Mouse (Mus musculus): ENCODE measurements around the gene 9430015G10Rik. TPM values are rescaled to one million over a fixed set of nuclear protein-coding genes. Genes with fewer than 3 reads are reported as not detected.

The 9430015G10Rik gene
- total RNA-seq, 2 experiments from 2014 or later: 4.6 to 4.8 TPM

DNA sequence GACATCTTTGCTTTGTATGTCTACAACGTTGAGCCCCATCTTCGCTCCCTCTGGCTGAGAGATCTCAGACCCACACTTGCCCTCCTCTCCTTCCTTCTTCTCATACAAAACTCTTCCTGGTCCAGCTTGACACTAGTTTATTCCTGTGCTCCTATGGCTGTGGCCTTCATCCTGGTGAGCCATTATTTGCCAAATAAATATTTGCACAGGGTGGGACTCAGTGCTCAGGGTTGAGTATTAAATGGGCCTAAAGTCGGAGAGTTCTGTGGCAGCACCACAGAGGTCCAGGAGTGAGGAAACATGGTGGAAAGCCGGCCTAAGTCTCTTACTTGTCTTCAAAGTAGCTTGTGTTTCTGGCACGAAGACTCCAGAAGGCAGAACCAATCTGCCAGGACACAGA lies 16.0 kb upstream of the 9430015G10Rik start:
- intact Hi-C loops (cut with DNase I): no loop called here
- no peak for DNase-seq

GRCm38 (mm10) chr4:156096191-156096590 lies 13.6 kb upstream of the 9430015G10Rik start:
- intact Hi-C loops (cut with DNase I): no loop called here
- no peak for DNase-seq

- no peak for DNase-seq
- intact Hi-C loops (cut with DNase I): no loop called here
Observed at GRCm38 (mm10) chr4:156097770-156098366, 11.9 kb upstream of the 9430015G10Rik start.

- intact Hi-C loops (cut with DNase I): no loop called here
- DNase-seq: no peak
Observed at GRCm38 (mm10) chr4:156099427-156099826, 10.4 kb upstream of the 9430015G10Rik start.

GRCm38 (mm10) chr4:156100501-156100900 lies 9.3 kb upstream of the 9430015G10Rik start:
- no peak for DNase-seq
- intact Hi-C loops (cut with DNase I): loop anchor here (10.0 kb wide), 1 partner anchor 106 kb away; the partner anchor contains the start of genes B3galt6 and Sdf4

GRCm38 (mm10) chr4:156101481-156101903 lies 8.3 kb upstream of the 9430015G10Rik start:
- intact Hi-C loops (cut with DNase I): loop anchor here (10.0 kb wide), 1 partner anchor 107 kb away; the partner anchor contains the start of genes B3galt6 and Sdf4

GRCm38 (mm10) chr4:156103342-156103741 lies 6.4 kb upstream of the 9430015G10Rik start:
- no peak for DNase-seq
- intact Hi-C loops (cut with DNase I): loop anchor here (2.0 to 10.0 kb wide), 2 partner anchors 109 to 145 kb away; partner anchors contain the start of genes B3galt6 and Sdf4

More at GRCm38 (mm10) chr4:156101481-156101903, 8.3 kb upstream of the 9430015G10Rik start:
- DNase-seq: no peak

DNA sequence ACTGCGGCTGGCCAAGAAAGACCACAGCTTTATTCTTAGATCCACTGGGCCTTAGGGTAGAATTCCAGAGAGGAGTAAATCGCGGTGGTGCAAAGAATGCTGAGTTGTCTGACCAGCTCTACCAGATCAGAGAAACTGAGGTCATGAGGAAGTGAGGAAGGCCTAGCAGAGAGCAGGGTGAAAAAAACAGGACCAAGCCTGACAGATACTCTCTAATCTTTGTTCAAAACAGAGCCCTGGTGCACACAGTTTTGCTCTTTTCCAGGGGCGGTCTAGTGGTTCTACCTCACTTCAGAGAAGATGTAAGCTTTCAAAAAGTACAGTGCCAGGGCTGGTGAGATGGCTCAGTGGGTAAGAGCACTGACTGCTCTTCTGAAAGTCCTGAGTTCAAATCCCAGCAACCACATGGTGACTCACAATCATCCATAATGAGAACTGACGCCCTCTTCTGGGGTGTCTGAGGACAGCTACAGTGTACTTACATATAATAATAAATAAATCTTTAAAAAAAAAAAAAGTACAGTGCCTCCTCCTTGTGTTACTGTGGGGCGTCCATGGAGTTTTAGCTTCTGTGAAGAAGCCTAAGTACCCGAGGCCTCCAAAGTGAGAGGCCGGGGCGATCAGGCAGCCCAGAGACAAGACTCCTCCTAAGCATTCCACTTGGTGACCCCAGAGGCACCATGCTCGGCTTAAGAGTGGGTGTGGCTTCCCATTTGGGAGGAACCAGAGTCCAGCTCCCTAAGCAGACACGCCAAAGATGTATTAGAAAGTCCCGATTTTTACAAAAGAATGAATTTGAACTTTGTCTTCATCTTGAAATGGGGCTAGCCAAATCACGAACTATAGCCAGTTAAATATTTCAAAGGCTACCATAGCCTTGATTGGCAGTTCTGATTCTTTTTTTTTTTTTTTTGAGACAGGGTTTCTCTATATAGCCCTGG lies 906 bp upstream of the 9430015G10Rik start:
- intact Hi-C loops (cut with DNase I): loop anchor here (10.0 kb wide), 1 partner anchor 114 kb away; the partner anchor contains the start of genes B3galt6 and Sdf4
- peak; percentile 35 to 63 for DNase-seq

GRCm38 (mm10) chr4:156124077-156124476 lies 14.3 kb downstream of the 9430015G10Rik start:
- intact Hi-C loops (cut with DNase I): no loop called here
- DNase-seq: no peak

GRCm38 (mm10) chr4:156125393-156125792 lies 15.6 kb downstream of the 9430015G10Rik start:
- intact Hi-C loops (cut with DNase I): loop anchor here (5.0 kb wide), 1 partner anchor 47 kb away; no protein-coding TSS in a partner anchor
- DNase-seq: no peak

GRCm38 (mm10) chr4:156126841-156127240 lies 17.1 kb downstream of the 9430015G10Rik start:
- intact Hi-C loops (cut with DNase I): loop anchor here (5.0 kb wide), 1 partner anchor 45 kb away; no protein-coding TSS in a partner anchor
- DNase-seq: no peak

DNA sequence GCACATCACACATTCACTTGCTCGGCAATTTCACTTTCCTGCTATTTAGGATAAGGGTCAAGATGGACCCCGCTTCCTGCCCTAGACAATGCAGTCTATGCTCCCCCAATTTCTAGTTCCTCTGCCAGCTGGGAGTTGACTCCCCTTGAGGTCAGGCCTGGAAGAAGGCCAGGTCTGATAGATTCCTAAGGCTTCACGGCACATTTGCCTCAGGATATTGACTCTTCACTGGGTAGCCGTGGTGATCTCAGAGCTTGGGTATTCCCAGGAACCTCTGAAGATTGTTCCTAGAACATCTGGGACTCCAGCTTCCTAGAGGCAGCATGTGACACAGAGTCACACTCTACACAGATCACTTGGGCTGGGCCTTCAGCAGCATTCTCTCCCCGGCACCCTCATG lies 19.0 kb downstream of the 9430015G10Rik start:
- no peak for DNase-seq
- intact Hi-C loops (cut with DNase I): loop anchor here (5.0 kb wide), 1 partner anchor 44 kb away; no protein-coding TSS in a partner anchor

DNA sequence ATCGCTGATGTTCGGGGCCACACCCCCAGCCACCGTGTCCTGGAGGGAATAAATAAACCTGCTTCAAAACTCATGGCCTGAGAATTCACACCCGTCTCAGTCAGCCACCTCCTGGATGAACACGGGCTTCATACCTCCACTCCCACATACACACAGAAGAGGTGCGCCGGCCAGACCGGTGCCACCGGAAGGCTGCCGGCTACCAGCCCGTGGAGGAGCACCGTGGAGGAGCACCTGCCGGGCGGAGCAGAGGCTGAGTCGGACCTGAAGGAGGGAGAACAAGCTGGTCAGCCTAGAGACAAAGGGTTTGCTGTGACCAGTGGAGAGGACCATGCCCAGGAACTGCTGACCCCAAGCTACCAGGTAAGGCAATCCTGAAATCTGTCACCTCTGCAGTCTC lies 20.7 kb downstream of the 9430015G10Rik start, which contains the start of gene Rnf223:
Rnf223 (plus strand) TSS at position 78 of the 400 bp plus-strand sequence.
- no peak for DNase-seq
- intact Hi-C loops (cut with DNase I): no loop called here

GRCm38 (mm10) chr4:156130940-156131339 lies 21.2 kb downstream of the 9430015G10Rik start:
- intact Hi-C loops (cut with DNase I): no loop called here
- no peak for DNase-seq

DNA sequence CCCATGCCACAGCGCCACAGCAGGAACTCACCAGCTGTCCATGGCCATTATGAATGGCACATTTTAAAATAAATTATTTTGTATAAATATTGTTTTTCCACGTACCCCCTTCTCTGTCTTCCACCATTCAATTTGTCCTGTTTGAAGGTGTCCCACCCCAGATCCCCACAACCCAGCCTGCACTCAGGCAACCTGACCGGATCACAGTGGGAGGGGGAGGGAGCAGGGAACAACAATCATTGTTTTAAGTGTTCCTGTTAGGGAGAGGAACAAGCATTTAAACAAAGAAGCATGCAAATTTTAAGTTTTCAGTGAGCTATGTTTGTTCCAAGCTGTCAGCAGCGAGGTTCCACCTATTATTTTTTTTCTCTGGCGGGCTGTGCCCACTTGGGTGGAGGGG lies 23.6 kb downstream of the 9430015G10Rik start:
- intact Hi-C loops (cut with DNase I): no loop called here
- no peak for DNase-seq

DNA sequence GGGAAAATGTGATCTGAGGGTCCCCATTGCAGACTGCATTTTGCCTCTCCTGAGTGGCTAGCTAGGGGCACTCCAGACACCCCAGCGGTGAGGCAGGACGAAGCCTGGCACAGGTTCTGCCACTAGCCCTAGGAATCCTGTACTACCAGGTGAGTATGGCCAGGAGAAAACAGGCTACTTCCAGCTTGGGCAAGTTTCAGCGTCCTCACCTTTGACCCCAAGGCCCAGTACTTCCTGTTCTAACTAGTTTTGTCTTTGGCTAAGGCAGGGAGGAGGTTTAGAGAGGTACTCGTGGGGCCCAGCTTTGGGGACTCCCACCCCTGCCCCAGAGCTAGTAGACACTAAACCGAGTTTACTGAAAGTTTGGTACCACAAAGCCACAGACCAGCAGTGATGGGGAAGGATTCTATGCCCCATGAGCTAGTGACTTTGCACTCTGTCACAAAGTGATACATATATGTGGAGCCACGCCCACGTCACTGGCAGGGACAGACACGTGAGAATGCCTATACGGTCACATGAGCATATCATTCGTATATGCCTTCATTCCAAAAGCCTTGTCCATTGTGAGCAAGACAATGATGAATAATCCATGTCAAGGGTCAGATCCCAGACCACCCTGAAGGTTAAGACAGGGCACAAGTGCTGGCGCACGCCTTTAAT lies 24.3 kb downstream of the 9430015G10Rik start:
- intact Hi-C loops (cut with DNase I): no loop called here

DNA sequence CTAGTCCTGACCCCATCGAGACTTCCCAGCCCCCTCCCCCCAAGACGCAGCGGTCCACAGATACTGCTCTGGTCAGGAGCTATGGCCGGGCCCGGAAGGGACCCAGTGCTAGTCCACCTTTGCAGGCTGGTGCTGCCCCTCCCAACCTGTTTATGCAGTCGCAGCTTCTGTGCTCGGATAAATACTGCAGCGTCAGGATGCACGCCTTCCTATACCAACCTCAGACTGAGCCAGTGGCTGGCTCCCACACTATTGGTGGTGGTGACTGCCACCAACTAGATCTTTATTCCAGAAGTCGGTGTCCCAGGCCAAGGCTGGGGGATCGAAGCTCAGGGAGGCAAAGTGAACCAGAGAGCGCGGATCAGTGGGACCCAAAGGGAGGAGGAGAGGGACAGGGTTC lies 25.3 kb downstream of the 9430015G10Rik start:
- intact Hi-C loops (cut with DNase I): no loop called here
- no peak for DNase-seq

More for the DNA sequence above, 24.3 kb downstream of the 9430015G10Rik start:
- DNase-seq: no peak

DNA sequence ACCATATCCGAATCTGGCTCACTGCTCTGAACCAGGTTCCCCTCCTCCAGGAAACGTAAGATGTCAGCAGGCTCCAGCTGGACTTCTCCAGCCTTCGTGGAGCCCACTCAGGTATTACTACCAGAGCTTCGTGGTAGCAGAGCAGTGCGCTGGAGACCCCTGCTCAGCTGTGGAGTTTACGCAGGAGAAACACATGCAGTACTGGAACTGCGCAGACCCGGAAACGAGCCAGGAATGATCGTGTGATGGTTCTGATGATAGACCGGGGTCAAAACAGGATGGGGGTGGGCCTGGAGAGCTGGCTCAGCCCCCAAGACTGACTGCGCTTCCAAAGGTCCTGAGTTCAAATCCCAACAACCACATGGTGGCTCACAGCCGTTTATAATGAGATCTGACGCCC lies 26.0 kb downstream of the 9430015G10Rik start:
- no peak for DNase-seq
- intact Hi-C loops (cut with DNase I): no loop called here

- intact Hi-C loops (cut with DNase I): no loop called here
- no peak for DNase-seq
Observed at GRCm38 (mm10) chr4:156136285-156137100, 26.7 kb downstream of the 9430015G10Rik start.

Measured in heart, postnatal 14 days (tissue).